Mouse (Mus musculus) lung, postnatal 0 days (tissue): Measurements from ENCODE around the gene Kcnk2. TPM values are rescaled to one million over a fixed set of nuclear protein-coding genes. Genes with fewer than 3 reads are reported as not detected.

Experiments
- ATAC-seq: fragments of 200-750 bp; cut with Nextera tagmentation; 2 replicates; pipeline ENCODE4 v1.8.0; 2017; ENCODE audit warnings: moderate library complexity
- DNase-seq: peaks from one replicate; pipeline ENCODE4 v3.0.0-alpha.2; 2016; ENCODE audit warnings: low spot score
- H3K27ac ChIP-seq: fragments of 300-500 bp; sonication (generic); 2 replicates; pipeline ENCODE4 v1.5.1; 2014; ENCODE audit warnings: antibody characterized with exemption, mild to moderate bottlenecking, low read length, mixed read lengths
- H3K27me3 ChIP-seq: fragments of 300-500 bp; sonication (generic); replicated peaks from 2 replicates; pipeline ENCODE4 v1.6.1; 2014; ENCODE audit warnings: low read length, mixed read lengths; ENCODE audit not compliant: insufficient read depth
- H3K36me3 ChIP-seq: fragments of 300-500 bp; sonication (generic); 2 replicates; pipeline ENCODE4 v1.6.1; 2014; ENCODE audit warnings: low read length, mixed read lengths; ENCODE audit not compliant: insufficient read depth
- H3K4me1 ChIP-seq: fragments of 300-500 bp; sonication (generic); 2 replicates; pipeline ENCODE4 v1.6.1; 2014; ENCODE audit warnings: antibody characterized with exemption, low read depth, low read length, mixed read lengths; ENCODE audit not compliant: insufficient read depth
- H3K4me2 ChIP-seq: fragments of 300-500 bp; sonication (generic); replicated peaks from 2 replicates; pipeline ENCODE4 v1.6.1; 2014; ENCODE audit warnings: low read depth, mild to moderate bottlenecking, low read length, moderate library complexity, mixed read lengths
- H3K4me3 ChIP-seq: fragments of 300-500 bp; sonication (generic); 2 replicates; pipeline ENCODE4 v1.5.1; 2014; ENCODE audit warnings: low read depth, low read length
- H3K9ac ChIP-seq: fragments of 300-500 bp; sonication (generic); replicated peaks from 2 replicates; pipeline ENCODE4 v1.6.1; 2014; ENCODE audit warnings: low read depth, mild to moderate bottlenecking
- H3K9me3 ChIP-seq: fragments of 300-500 bp; sonication (generic); 2 replicates; pipeline ENCODE4 v1.6.1; 2016; ENCODE audit warnings: low read length, mixed read lengths
- CTCF ChIP-seq: IDR thresholded peaks from 2 replicates; pipeline ENCODE4 v1.5.1; 2016; ENCODE audit warnings: antibody characterized with exemption, mild to moderate bottlenecking
- EP300 ChIP-seq: IDR thresholded peaks from 2 replicates; pipeline ENCODE4 v1.6.1; 2016; ENCODE audit warnings: antibody characterized with exemption, mild to moderate bottlenecking, control low read depth
- WGBS: fragments of 180-500 bp; shearing (Covaris S2); extraction: QIAGEN DNeasy Blood & Tissue Kit; methylation state at CpG from one replicate; pipeline ENCODE4 v1.1.7; 2014; 5-methylcytosine and 5-hydroxymethylcytosine counted together
- polyA plus RNA-seq: library from polyadenylated mRNA; unstranded; fragments of >200 nt; fragmentation: Nextera tagmentation; extraction: Ambion mirVana; gene quantifications from 2 replicates; pipeline ENCODE4 v1.2.1, GENCODE M21; 2015

Gene Kcnk2
- polyA plus RNA-seq, 1 experiment from 2014 or later: 4.6 TPM

GRCm38 (mm10) chr1:189214477-189214876 is 187.6 kb downstream of the Kcnk2 start:
- WGBS: 78% methylated on average over 3 of the region's 3 CpGs
- ATAC-seq (no peak), DNase-seq (no peak)
- Histone ChIP-seq H3K9me3 (no peaks in the 10 kb centered on the region), H3K4me2 (no peak overlapping the region), H3K27ac (no peak overlapping the region), H3K27me3 (no peaks in the 10 kb centered on the region), H3K4me1 (no peaks in the 10 kb centered on the region), H3K9ac (no peak overlapping the region), H3K4me3 (no peak overlapping the region), H3K36me3 (no peaks in the 10 kb centered on the region)
- TF ChIP-seq EP300 (no peak), CTCF (no peak)

DNA sequence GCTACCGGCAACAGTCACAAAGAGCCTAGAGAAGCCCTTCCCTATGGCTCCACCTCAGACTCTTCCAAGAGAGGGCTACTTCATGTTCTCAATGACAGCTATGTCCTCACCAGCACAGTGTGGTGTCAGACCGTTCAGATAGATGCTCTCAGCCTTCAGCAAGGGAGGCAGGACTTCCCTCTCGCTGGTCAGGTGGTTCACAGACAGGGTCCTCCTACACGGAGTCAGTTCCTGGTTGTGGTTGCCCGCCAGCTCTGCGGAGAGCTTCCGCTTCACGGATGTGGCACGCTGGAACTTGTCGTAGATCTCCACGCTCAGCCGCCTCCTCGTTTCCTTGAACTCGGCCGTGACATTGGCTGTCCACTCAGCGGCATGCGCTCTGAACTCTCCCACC is 192.4 kb downstream of the Kcnk2 start:
- H3K9me3 ChIP-seq: no peaks in the 10 kb centered on the region
- H3K27me3 ChIP-seq: no peaks in the 10 kb centered on the region
- H3K4me3 ChIP-seq: no peak overlapping the region
- no peak for DNase-seq
- no peak overlapping the region for H3K9ac ChIP-seq
- no peak overlapping the region for H3K4me2 ChIP-seq
- WGBS: 88% methylated on average over 17 of the region's 17 CpGs
- TF ChIP-seq CTCF (no peak), EP300 (no peak)
- no peak overlapping the region for H3K27ac ChIP-seq
- no peaks in the 10 kb centered on the region for H3K4me1 ChIP-seq
- ATAC-seq: no peak
- H3K36me3 ChIP-seq: no peaks in the 10 kb centered on the region

GRCm38 (mm10) chr1:189209029-189209714 is 192.9 kb downstream of the Kcnk2 start:
- H3K4me2 ChIP-seq: no peak overlapping the region
- TF ChIP-seq EP300 (no peak), CTCF (no peak)
- no peaks in the 10 kb centered on the region for H3K36me3 ChIP-seq
- no peak overlapping the region for H3K4me3 ChIP-seq
- no peak overlapping the region for H3K27ac ChIP-seq
- ATAC-seq (no peak), DNase-seq (no peak)
- no peak overlapping the region for H3K9ac ChIP-seq
- H3K9me3 ChIP-seq: no peaks in the 10 kb centered on the region
- WGBS: 81% methylated on average over 12 of the region's 12 CpGs
- H3K4me1 ChIP-seq: no peaks in the 10 kb centered on the region
- H3K27me3 ChIP-seq: no peaks in the 10 kb centered on the region

DNA sequence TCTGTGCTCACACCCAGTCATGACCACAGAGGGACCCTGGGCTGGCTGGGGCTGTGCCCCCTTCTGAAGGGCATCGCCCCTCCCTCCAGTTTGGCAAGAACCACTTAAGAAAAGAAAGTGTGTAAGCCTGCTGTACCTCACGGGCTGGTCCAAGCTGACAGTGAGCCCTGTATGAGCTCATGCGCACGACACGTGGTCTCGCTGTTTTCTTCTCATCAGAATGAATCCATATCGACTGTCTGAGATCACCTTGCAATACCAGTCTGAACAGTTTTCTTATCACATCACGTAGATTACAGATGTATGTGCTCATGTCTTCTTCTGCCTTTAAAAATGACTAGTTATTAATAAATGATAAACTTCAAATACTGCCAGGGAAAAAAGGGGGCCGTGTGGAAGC is 193.5 kb downstream of the Kcnk2 start:
- no peaks in the 10 kb centered on the region for H3K9me3 ChIP-seq
- no peak overlapping the region for H3K9ac ChIP-seq
- no peak overlapping the region for H3K27ac ChIP-seq
- DNase-seq: no peak
- no peak for ATAC-seq
- no peaks in the 10 kb centered on the region for H3K27me3 ChIP-seq
- H3K4me2 ChIP-seq: no peak overlapping the region
- 76% methylated on average over 9 of the region's 9 CpGs for WGBS
- no peaks in the 10 kb centered on the region for H3K36me3 ChIP-seq
- no peak for TF ChIP-seq CTCF
- TF ChIP-seq EP300: no peak
- no peaks in the 10 kb centered on the region for H3K4me1 ChIP-seq
- no peak overlapping the region for H3K4me3 ChIP-seq

DNA sequence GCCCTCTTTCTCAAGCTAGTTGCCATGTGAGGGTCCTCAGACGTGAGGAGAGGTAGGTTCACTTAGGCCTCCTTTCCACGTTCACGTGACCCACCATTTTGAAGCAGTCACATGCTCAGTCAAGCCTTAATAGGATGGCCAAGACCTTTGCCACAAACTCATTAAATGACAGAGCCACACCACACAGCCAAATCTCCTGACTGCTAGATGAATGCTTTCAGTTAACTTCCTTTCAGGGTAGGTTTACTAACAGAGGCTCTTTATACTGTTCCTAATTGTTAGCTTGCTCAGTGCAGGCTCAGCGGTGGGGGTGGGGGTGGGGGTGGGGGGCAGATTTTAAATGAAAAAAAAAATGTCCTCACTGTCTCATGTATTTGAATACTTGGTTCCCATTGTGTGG is 206.3 kb downstream of the Kcnk2 start:
- Histone ChIP-seq H3K4me2 (no peak overlapping the region), H3K9ac (no peak overlapping the region), H3K27ac (no peak overlapping the region), H3K36me3 (no peaks in the 10 kb centered on the region), H3K27me3 (no peaks in the 10 kb centered on the region), H3K4me3 (no peak overlapping the region), H3K9me3 (no peaks in the 10 kb centered on the region), H3K4me1 (no peaks in the 10 kb centered on the region)
- no peak for TF ChIP-seq EP300
- no peak for TF ChIP-seq CTCF
- no peak for DNase-seq
- ATAC-seq: no peak
- 79% methylated on average over 4 of the region's 4 CpGs for WGBS

DNA sequence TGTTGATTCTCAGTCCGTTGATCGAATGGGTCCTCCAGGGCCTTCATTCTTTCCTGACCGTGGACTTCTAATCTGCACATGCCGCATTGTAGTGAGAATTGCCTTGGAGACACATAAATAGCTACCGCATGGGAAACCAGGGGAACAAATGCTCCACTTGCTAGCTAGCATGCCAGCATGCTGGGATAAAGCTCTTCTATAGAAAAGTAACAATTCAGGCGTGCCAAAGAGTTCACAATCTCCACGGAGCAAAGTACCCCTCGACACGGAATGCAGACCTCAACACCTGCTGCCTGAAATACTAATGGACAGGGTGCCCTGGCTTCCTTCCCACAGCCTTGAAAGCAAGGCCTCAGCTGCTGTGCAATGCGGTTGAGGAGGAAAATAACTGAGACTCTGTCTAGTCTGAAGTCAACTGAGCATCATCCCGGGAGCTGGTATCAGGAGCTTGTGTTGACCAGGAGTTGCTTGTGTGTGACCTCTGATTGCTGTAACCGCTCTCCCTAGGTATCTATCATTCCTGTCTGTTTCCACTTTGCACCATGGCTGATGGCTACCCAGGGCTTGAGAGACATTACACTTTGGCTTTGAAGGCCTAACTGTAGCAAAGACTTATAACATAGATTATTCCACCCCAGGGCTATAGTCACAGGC is 214.2 kb downstream of the Kcnk2 start:
- Histone ChIP-seq H3K27ac (no peak overlapping the region), H3K36me3 (no peaks in the 10 kb centered on the region), H3K9ac (no peak overlapping the region), H3K4me3 (no peak overlapping the region), H3K9me3 (no peaks in the 10 kb centered on the region), H3K4me2 (no peak overlapping the region), H3K27me3 (no peaks in the 10 kb centered on the region), H3K4me1 (no peaks in the 10 kb centered on the region)
- TF ChIP-seq EP300: no peak
- no peak for TF ChIP-seq CTCF
- WGBS: 87% methylated on average over 12 of the region's 12 CpGs
- no peak for ATAC-seq
- no peak for DNase-seq
